Mouse (Mus musculus): ENCODE measurements around the gene Ndufb6. TPM values are rescaled to one million over a fixed set of nuclear protein-coding genes. Genes with fewer than 3 reads are reported as not detected.

The Ndufb6 gene
- total and polyA plus RNA-seq, 3 experiments: 159 to 253 (median 205) TPM

DNA sequence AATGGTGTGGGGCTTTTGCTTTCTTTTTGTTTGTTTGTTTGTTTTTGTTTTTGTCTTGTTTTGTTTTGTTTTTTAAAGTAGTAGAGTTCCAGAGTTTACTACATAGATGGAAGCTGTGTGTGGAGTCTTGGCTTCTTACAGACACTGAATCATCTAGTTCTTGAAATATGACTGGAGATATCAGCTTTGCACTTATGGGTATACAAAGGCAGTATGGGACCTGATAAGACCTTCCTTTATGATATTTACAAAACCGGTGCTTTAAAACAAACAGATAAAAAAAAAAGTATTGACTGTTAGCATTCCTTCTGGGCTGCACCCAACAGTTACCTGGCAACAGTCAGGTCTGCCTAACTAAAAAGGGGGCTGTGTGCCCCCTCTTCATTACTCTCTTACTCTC lies 33.0 kb upstream of the Ndufb6 start:
- no peaks in the 10 kb centered on the region for H3K36me3 ChIP-seq (replicated peaks in 1 of 2; ENCODE audit: control insufficient read depth in 1 of 2, insufficient read depth in 1 of 2, low read length in 1 of 2)
- TF ChIP-seq SIN3A (IDR thresholded peaks at IDR 0.05; ENCODE audit: low read length) (no peak), ZMIZ1 (IDR thresholded peaks at IDR 0.05; ENCODE audit: low read depth, low read length) (no peak), HCFC1 (IDR thresholded peaks at IDR 0.05; ENCODE audit: low read depth, low read length) (no peak), MAX (IDR thresholded peaks at IDR 0.05; ENCODE audit: low read length) (no peak), MAZ (IDR thresholded peaks at IDR 0.05; ENCODE audit: low read depth, low read length) (no peak), GABPA (IDR thresholded peaks at IDR 0.05; ENCODE audit: insufficient replicate concordance, low read depth, low read length) (no peak), CTCF (conservative IDR thresholded peaks at IDR 0.05 in 1 of 2, IDR thresholded peaks at IDR 0.05 in 1 of 2; ENCODE audit: low read depth in 2 of 2, low read length in 2 of 2) (no peak), TCF12 (IDR thresholded peaks at IDR 0.05; ENCODE audit: low read depth, low read length) (no peak), POLR2A (IDR thresholded peaks at IDR 0.05; ENCODE audit: low read depth, low read length) (no peak), E2F4 (IDR thresholded peaks at IDR 0.05; ENCODE audit: insufficient replicate concordance, low read depth, low read length) (no peak), RCOR1 (conservative IDR thresholded peaks at IDR 0.05; ENCODE audit: low read depth, low read length) (no peak), SMC3 (IDR thresholded peaks at IDR 0.05; ENCODE audit: low read depth, low read length) (no peak)
- dilution Hi-C loops (cut with MboI; ENCODE audit: extremely low pct_ligation_motif_present, extremely low pct_unique_long_range_greater_than_20kb, low sequenced_read_pairs): no loop called here
- H3K9me3 ChIP-seq (replicated peaks; ENCODE audit: low read length): peaks cover 3% of the 10 kb centered on the region
- H3K4me2 ChIP-seq (ENCODE audit: insufficient read depth, low read depth, poor library complexity, severe bottlenecking): no peak overlapping the region
- DNase-seq (ENCODE audit: extremely low read depth): no peak
- H3K4me3 ChIP-seq (replicated peaks in 1 of 3; ENCODE audit: low read depth in 2 of 3, low read length in 2 of 3, poor library complexity in 1 of 3): no peak overlapping the region
- in situ Hi-C loops (cut with MboI; ENCODE audit: low pct_ligation_motif_present, low pct_unique_long_range_greater_than_20kb, low sequenced_read_pairs): no loop called here
- H3K4me1 ChIP-seq (ENCODE audit: control insufficient read depth in 1 of 2, insufficient read depth in 2 of 2): peaks cover 0 to 5% of the 10 kb centered on the region in 2 experiments; a peak in 2 of 4 replicates
- no peak overlapping the region for H3K9ac ChIP-seq (ENCODE audit: insufficient read depth, low read depth)
- no peak overlapping the region for H3K27ac ChIP-seq (ENCODE audit: insufficient read depth, low read depth)
- H3K79me2 ChIP-seq (replicated peaks; ENCODE audit: control insufficient read depth, extremely low read depth, insufficient read depth, poor library complexity, severe bottlenecking): no peaks in the 10 kb centered on the region
- no peaks in the 10 kb centered on the region for H3K27me3 ChIP-seq (replicated peaks)

GRCm38 (mm10) chr4:40310796-40311383 lies 31.7 kb upstream of the Ndufb6 start:
- in situ Hi-C loops (cut with MboI; ENCODE audit: low pct_ligation_motif_present, low pct_unique_long_range_greater_than_20kb, low sequenced_read_pairs) (no loop called here), dilution Hi-C loops (cut with MboI; ENCODE audit: extremely low pct_ligation_motif_present, extremely low pct_unique_long_range_greater_than_20kb, low sequenced_read_pairs) (no loop called here)
- Histone ChIP-seq H3K9me3 (replicated peaks; ENCODE audit: low read length) (peaks cover 3% of the 10 kb centered on the region), H3K36me3 (replicated peaks in 1 of 2; ENCODE audit: control insufficient read depth in 1 of 2, insufficient read depth in 1 of 2, low read length in 1 of 2) (no peaks in the 10 kb centered on the region), H3K27ac (ENCODE audit: insufficient read depth, low read depth) (no peak overlapping the region), H3K9ac (ENCODE audit: insufficient read depth, low read depth) (no peak overlapping the region), H3K4me2 (ENCODE audit: insufficient read depth, low read depth, poor library complexity, severe bottlenecking) (no peak overlapping the region), H3K4me1 (ENCODE audit: control insufficient read depth in 1 of 2, insufficient read depth in 2 of 2) (peaks cover 0 to 5% of the 10 kb centered on the region in 2 experiments; a peak in 2 of 4 replicates), H3K27me3 (replicated peaks) (no peaks in the 10 kb centered on the region), H3K4me3 (replicated peaks in 1 of 3; ENCODE audit: low read depth in 2 of 3, low read length in 2 of 3, poor library complexity in 1 of 3) (no peak overlapping the region), H3K79me2 (replicated peaks; ENCODE audit: control insufficient read depth, extremely low read depth, insufficient read depth, poor library complexity, severe bottlenecking) (no peaks in the 10 kb centered on the region)
- TF ChIP-seq KAT2A (IDR thresholded peaks at IDR 0.05; ENCODE audit: insufficient replicate concordance, low read length) (no peak), ZC3H11A (IDR thresholded peaks at IDR 0.05; ENCODE audit: low read depth, low read length) (no peak), UBTF (IDR thresholded peaks at IDR 0.05; ENCODE audit: low read depth, low read length) (no peak), MAX (IDR thresholded peaks at IDR 0.05; ENCODE audit: low read length) (no peak), IRF4 (IDR thresholded peaks at IDR 0.05; ENCODE audit: low read depth, low read length) (no peak), HCFC1 (IDR thresholded peaks at IDR 0.05; ENCODE audit: low read depth, low read length) (no peak), ELF1 (IDR thresholded peaks at IDR 0.05; ENCODE audit: low read depth, low read length) (no peak), SMC3 (IDR thresholded peaks at IDR 0.05; ENCODE audit: low read depth, low read length) (no peak), NRF1 (IDR thresholded peaks at IDR 0.05; ENCODE audit: low read depth, low read length) (no peak), TBP (conservative IDR thresholded peaks at IDR 0.05; ENCODE audit: low read depth, low read length) (no peak), MAFK (IDR thresholded peaks at IDR 0.05; ENCODE audit: insufficient replicate concordance, low read length) (no peak)
- no peak for DNase-seq (ENCODE audit: extremely low read depth)

All from CH12.LX (cell line).